Mouse (Mus musculus) lung, postnatal 0 days (tissue): ENCODE measurements around the gene Arl6ip6. TPM values are rescaled to one million over a fixed set of nuclear protein-coding genes. Genes with fewer than 3 reads are reported as not detected.

Source experiments
- ATAC-seq: fragments of 200-750 bp; cut with Nextera tagmentation; 2 replicates; pipeline ENCODE4 v1.8.0; 2017; ENCODE audit warnings: moderate library complexity
- DNase-seq: peaks from one replicate; pipeline ENCODE4 v3.0.0-alpha.2; 2016; ENCODE audit warnings: low spot score
- H3K27ac ChIP-seq: fragments of 300-500 bp; sonication (generic); 2 replicates; pipeline ENCODE4 v1.5.1; 2014; ENCODE audit warnings: antibody characterized with exemption, mild to moderate bottlenecking, low read length, mixed read lengths
- H3K27me3 ChIP-seq: fragments of 300-500 bp; sonication (generic); replicated peaks from 2 replicates; pipeline ENCODE4 v1.6.1; 2014; ENCODE audit warnings: low read length, mixed read lengths; ENCODE audit not compliant: insufficient read depth
- H3K36me3 ChIP-seq: fragments of 300-500 bp; sonication (generic); 2 replicates; pipeline ENCODE4 v1.6.1; 2014; ENCODE audit warnings: low read length, mixed read lengths; ENCODE audit not compliant: insufficient read depth
- H3K4me1 ChIP-seq: fragments of 300-500 bp; sonication (generic); 2 replicates; pipeline ENCODE4 v1.6.1; 2014; ENCODE audit warnings: antibody characterized with exemption, low read depth, low read length, mixed read lengths; ENCODE audit not compliant: insufficient read depth
- H3K4me2 ChIP-seq: fragments of 300-500 bp; sonication (generic); replicated peaks from 2 replicates; pipeline ENCODE4 v1.6.1; 2014; ENCODE audit warnings: low read depth, mild to moderate bottlenecking, low read length, moderate library complexity, mixed read lengths
- H3K4me3 ChIP-seq: fragments of 300-500 bp; sonication (generic); 2 replicates; pipeline ENCODE4 v1.5.1; 2014; ENCODE audit warnings: low read depth, low read length
- H3K9ac ChIP-seq: fragments of 300-500 bp; sonication (generic); replicated peaks from 2 replicates; pipeline ENCODE4 v1.6.1; 2014; ENCODE audit warnings: low read depth, mild to moderate bottlenecking
- H3K9me3 ChIP-seq: fragments of 300-500 bp; sonication (generic); 2 replicates; pipeline ENCODE4 v1.6.1; 2016; ENCODE audit warnings: low read length, mixed read lengths
- CTCF ChIP-seq: IDR thresholded peaks from 2 replicates; pipeline ENCODE4 v1.5.1; 2016; ENCODE audit warnings: antibody characterized with exemption, mild to moderate bottlenecking
- EP300 ChIP-seq: IDR thresholded peaks from 2 replicates; pipeline ENCODE4 v1.6.1; 2016; ENCODE audit warnings: antibody characterized with exemption, mild to moderate bottlenecking, control low read depth
- whole genome bisulfite sequencing: fragments of 180-500 bp; shearing (Covaris S2); extraction: QIAGEN DNeasy Blood & Tissue Kit; methylation state at CpG from one replicate; pipeline ENCODE4 v1.1.7; 2014; 5-methylcytosine and 5-hydroxymethylcytosine counted together
- polyA plus RNA-seq: library from polyadenylated mRNA; unstranded; fragments of >200 nt; fragmentation: Nextera tagmentation; extraction: Ambion mirVana; gene quantifications from 2 replicates; pipeline ENCODE4 v1.2.1, GENCODE M21; 2015

The Arl6ip6 gene
- polyA plus RNA-seq, 1 experiment from 2014 or later, result 31.7 TPM

DNA sequence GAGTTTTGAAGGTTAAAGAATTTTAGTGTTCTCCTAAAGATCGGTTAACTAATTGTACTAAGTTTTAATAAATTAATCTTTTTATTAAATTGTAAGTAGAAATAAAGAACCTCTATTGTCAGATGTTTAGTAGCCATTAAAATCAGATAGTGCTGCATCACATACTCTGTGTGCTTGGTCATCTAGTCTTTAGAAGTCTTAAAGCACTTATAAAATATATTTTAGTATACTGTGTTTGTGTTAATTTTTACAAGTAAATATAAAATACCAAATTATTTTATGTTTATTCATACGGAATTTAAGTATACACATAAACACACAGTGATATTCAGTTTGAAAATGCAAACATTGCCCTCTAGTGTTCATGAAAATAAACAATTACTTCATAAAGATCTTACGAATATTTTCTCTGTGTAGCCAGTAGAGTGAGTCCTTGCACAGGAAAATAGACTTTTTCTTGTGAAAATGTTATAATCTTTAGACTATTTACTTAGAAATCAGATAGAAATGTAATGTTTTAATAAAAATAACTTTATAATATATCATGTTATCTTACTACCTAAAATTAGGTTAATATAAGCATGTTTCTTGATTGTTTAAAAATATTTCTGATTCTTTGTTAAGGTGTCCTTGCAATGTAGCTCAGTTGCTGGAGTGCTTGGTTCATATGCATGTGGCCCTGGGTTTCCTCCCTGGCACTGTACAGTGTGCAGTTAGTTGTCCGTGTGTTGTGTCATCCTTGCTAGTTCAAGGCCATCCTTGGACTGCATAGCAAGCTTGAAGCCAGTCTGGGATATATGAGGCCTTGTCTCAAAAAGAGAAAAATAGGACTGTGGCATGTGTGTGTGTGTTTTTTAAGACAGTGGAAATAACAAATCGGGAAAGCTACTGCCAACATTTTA lies 13.1 kb downstream of the Arl6ip6 start:
- Histone ChIP-seq H3K27me3 (no peaks in the 10 kb centered on the region), H3K36me3 (no peaks in the 10 kb centered on the region), H3K27ac (no peak overlapping the region), H3K9ac (no peak overlapping the region), H3K4me1 (no peaks in the 10 kb centered on the region), H3K9me3 (no peaks in the 10 kb centered on the region), H3K4me3 (no peak overlapping the region), H3K4me2 (no peak overlapping the region)
- ATAC-seq (no peak), DNase-seq (peak; percentile 80)
- TF ChIP-seq EP300 (no peak), CTCF (peak; percentile 60)
- WGBS, result 56% methylated on average over 5 of the region's 5 CpGs

DNA sequence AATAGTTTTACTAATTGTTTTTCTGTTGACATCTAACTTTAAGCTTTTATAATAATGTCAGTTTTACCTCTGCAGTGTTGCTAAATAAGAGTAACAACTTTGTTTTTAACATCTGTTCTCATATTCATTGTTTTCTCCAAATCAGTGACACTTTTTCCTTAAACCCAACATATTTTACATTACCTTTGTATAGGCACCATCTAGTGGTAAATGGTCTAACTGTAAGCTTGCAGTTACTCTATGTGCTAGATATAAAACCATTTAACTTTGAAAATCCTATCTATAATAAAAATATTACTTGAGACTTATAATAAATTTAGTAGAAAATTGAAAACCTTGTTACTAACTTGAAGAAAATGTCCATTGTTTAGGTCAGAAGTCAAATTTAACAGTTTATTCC lies 15.2 kb downstream of the Arl6ip6 start:
- Histone ChIP-seq H3K4me2 (no peak overlapping the region), H3K27me3 (no peaks in the 10 kb centered on the region), H3K4me3 (no peak overlapping the region), H3K36me3 (peaks cover 7% of the 10 kb centered on the region; the same call in 1 of the 2 replicates), H3K9ac (no peak overlapping the region), H3K9me3 (no peaks in the 10 kb centered on the region), H3K27ac (no peak overlapping the region), H3K4me1 (no peaks in the 10 kb centered on the region)
- DNase-seq, result no peak
- TF ChIP-seq EP300, result no peak
- TF ChIP-seq CTCF, result peak; percentile 23; the same call in 1 of the 2 replicates
- no peak for ATAC-seq

DNA sequence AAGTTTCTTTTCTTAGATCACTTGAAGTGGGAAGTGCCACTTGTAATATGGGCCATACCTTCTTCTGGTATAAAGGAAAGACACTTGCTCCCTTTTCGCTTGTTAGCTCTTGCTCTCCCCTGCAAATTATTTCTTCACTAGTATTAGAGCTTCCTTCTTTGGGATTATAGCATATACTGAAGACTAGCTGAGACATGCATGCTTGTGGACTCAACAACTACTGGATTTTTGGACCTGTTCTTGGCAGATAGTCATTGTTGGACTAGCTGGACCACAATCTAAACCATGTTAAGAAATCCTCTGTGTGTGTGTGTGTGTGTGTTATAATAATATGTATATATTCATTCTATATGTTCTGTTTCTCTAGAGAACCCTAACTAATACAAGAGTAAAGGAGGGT lies 22.0 kb downstream of the Arl6ip6 start:
- no peaks in the 10 kb centered on the region for H3K27me3 ChIP-seq
- H3K4me1 ChIP-seq, result no peaks in the 10 kb centered on the region
- H3K9ac ChIP-seq, result no peak overlapping the region
- H3K36me3 ChIP-seq, result peaks cover 7% of the 10 kb centered on the region; the same call in 1 of the 2 replicates
- no peak overlapping the region for H3K4me3 ChIP-seq
- no peaks in the 10 kb centered on the region for H3K9me3 ChIP-seq
- H3K27ac ChIP-seq, result no peak overlapping the region
- no peak for DNase-seq
- no peak overlapping the region for H3K4me2 ChIP-seq
- TF ChIP-seq CTCF (no peak), EP300 (no peak)
- 94% methylated on average over 1 of the region's 1 CpGs for whole genome bisulfite sequencing
- ATAC-seq, result no peak

DNA sequence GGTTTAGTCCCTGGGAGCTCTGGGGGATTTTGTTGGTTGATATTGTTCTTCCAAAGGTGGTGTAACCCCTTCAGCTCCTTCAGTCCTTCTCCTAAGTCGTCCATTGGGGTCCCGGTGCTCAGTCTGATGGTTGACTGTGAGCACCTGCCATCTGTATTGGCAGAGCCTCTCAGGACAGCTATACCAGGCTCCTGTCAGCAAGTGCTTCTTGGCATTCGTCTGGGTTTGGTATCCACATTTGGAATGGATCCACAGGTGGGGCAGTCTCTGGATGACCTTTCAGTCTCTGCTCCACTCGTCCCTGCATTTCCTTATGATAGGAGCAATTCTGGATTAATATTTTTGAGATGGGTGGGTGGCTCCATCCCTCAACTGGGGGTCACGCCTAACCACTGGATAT lies 30.7 kb downstream of the Arl6ip6 start:
- no peak for DNase-seq
- Histone ChIP-seq H3K27ac (no peak overlapping the region), H3K4me3 (no peak overlapping the region), H3K9ac (no peak overlapping the region), H3K36me3 (0 out of 2 replicates have a peak, but pooled peaks cover 4% of the 10 kb centered on the region), H3K27me3 (no peaks in the 10 kb centered on the region), H3K9me3 (no peaks in the 10 kb centered on the region), H3K4me2 (no peak overlapping the region), H3K4me1 (no peaks in the 10 kb centered on the region)
- 89% methylated on average over 5 of the region's 5 CpGs for WGBS
- TF ChIP-seq CTCF (no peak), EP300 (no peak)
- ATAC-seq, result no peak

DNA sequence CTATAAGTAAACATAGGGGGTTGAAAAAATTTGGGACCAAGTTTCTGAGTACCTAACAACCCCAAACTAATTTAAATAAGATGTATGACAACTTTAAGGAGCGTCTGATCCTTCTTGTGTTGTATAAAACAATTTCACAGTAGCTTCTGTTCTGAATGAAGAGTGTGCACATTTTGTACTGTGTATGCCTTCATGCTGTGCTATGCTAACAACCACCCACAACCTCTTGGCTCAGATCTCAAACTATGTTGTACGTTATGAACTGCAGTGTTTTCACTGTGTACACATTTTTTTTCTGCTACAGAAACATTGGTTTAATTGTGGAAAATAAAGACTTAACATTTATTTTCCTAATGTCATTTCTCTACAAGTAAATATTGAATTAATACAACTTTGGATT lies 65.5 kb downstream of the Arl6ip6 start:
- Histone ChIP-seq H3K9me3 (no peaks in the 10 kb centered on the region), H3K36me3 (no peaks in the 10 kb centered on the region), H3K4me2 (no peak overlapping the region), H3K9ac (no peak overlapping the region), H3K27me3 (no peaks in the 10 kb centered on the region), H3K27ac (no peak overlapping the region), H3K4me1 (no peaks in the 10 kb centered on the region), H3K4me3 (no peak overlapping the region)
- ATAC-seq (no peak), DNase-seq (no peak)
- 50% methylated on average over 2 of the region's 2 CpGs for WGBS
- TF ChIP-seq EP300, result no peak
- TF ChIP-seq CTCF, result no peak

Other genes with a start within 250 kb of the Arl6ip6 start
- gene Prpf40a, start 442 bp upstream of the Arl6ip6 start, polyA plus RNA-seq, result 90.7 and 95.2 TPM in 2 replicates